Mouse (Mus musculus): ENCODE results near the gene Pla2g6. TPM values are rescaled to one million over a fixed set of nuclear protein-coding genes. Genes with fewer than 3 reads are reported as not detected.
A peak's percentile ranks its signal among the peaks of the same experiment; 100 is the strongest.

Gene Pla2g6
- polyA plus RNA-seq, 1 experiment from 2014 or later = 15.6 TPM

- Histone ChIP-seq H3K4me3 (replicated peaks; ENCODE audit: low read length) (no peak overlapping the region), H3K4me2 (ENCODE audit: low read depth, low read length) (no peak overlapping the region), H3K27me3 (ENCODE audit: control insufficient read depth, insufficient read depth, low read length) (no peaks in the 10 kb centered on the region), H3K4me1 (ENCODE audit: control insufficient read depth, insufficient read depth, low read length) (0 out of 2 replicates have a peak, but pooled peaks cover 3% of the 10 kb centered on the region), H3K9me3 (replicated peaks; ENCODE audit: control insufficient read depth, low read length) (no peaks in the 10 kb centered on the region), H3K27ac (ENCODE audit: low read length) (no peak overlapping the region), H3K36me3 (ENCODE audit: control insufficient read depth, insufficient read depth, low read length) (no peaks in the 10 kb centered on the region), H3K9ac (ENCODE audit: low read length) (no peak overlapping the region)
- no peak for ATAC-seq (ENCODE audit: insufficient read depth, low FRiP score)
- WGBS = 61% methylated on average over 8 of the region's 8 CpGs
Observed at GRCm38 (mm10) chr15:79313848-79314369, 14.3 kb downstream of the Pla2g6 start.

- Histone ChIP-seq H3K9me3 (replicated peaks; ENCODE audit: control insufficient read depth, low read length) (no peaks in the 10 kb centered on the region), H3K4me3 (replicated peaks; ENCODE audit: low read length) (no peak overlapping the region), H3K36me3 (ENCODE audit: control insufficient read depth, insufficient read depth, low read length) (no peaks in the 10 kb centered on the region), H3K4me1 (ENCODE audit: control insufficient read depth, insufficient read depth, low read length) (no peaks in the 10 kb centered on the region), H3K4me2 (ENCODE audit: low read depth, low read length) (no peak overlapping the region), H3K27ac (ENCODE audit: low read length) (no peak overlapping the region), H3K9ac (ENCODE audit: low read length) (no peak overlapping the region), H3K27me3 (ENCODE audit: control insufficient read depth, insufficient read depth, low read length) (no peaks in the 10 kb centered on the region)
- 59% methylated on average over 4 of the region's 4 CpGs for WGBS
- no peak for ATAC-seq (ENCODE audit: insufficient read depth, low FRiP score)
Observed at GRCm38 (mm10) chr15:79307861-79308260, 20.3 kb downstream of the Pla2g6 start.

DNA sequence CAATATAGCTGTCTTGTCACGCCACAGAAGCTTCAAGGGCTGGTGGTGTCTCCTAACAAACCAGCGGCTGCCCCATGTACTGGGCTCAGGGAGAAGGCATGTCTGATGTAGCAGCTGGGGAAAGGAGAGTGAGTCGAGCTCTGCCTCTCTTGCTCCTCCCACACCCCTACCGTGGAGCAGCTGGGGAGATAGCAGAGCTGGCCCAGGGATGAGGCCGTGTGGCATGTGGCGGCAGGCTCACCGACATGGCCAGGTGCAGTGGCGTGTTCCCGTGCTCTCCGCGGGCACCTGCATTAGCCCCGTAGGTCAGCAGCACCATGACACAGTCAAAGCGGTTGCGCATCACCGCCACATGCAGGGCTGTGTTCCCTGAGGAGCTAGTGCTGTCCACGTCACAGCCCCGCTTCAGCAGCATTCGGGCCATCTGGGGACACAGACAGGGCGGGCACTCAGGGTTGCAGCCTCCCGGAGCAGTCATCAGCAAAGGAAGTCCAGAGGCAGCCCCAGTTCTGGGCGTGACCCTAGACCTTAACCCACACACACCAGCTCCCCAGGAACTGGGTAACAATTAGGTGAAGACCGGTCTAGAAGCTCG lies 22.1 kb downstream of the Pla2g6 start:
- Histone ChIP-seq H3K27ac (ENCODE audit: low read length) (no peak overlapping the region), H3K36me3 (ENCODE audit: control insufficient read depth, insufficient read depth, low read length) (no peaks in the 10 kb centered on the region), H3K4me3 (replicated peaks; ENCODE audit: low read length) (no peak overlapping the region), H3K4me2 (ENCODE audit: low read depth, low read length) (no peak overlapping the region), H3K4me1 (ENCODE audit: control insufficient read depth, insufficient read depth, low read length) (no peaks in the 10 kb centered on the region), H3K27me3 (ENCODE audit: control insufficient read depth, insufficient read depth, low read length) (no peaks in the 10 kb centered on the region), H3K9me3 (replicated peaks; ENCODE audit: control insufficient read depth, low read length) (no peaks in the 10 kb centered on the region), H3K9ac (ENCODE audit: low read length) (no peak overlapping the region)
- WGBS = 74% methylated on average over 23 of the region's 23 CpGs
- 0 out of 2 replicates have a peak, but pooled peaks have one; percentile 21 for ATAC-seq (ENCODE audit: insufficient read depth, low FRiP score)

- Histone ChIP-seq H3K36me3 (ENCODE audit: control insufficient read depth, insufficient read depth, low read length) (no peaks in the 10 kb centered on the region), H3K9me3 (replicated peaks; ENCODE audit: control insufficient read depth, low read length) (no peaks in the 10 kb centered on the region), H3K27ac (ENCODE audit: low read length) (no peak overlapping the region), H3K27me3 (ENCODE audit: control insufficient read depth, insufficient read depth, low read length) (no peaks in the 10 kb centered on the region), H3K4me2 (ENCODE audit: low read depth, low read length) (no peak overlapping the region), H3K9ac (ENCODE audit: low read length) (no peak overlapping the region), H3K4me1 (ENCODE audit: control insufficient read depth, insufficient read depth, low read length) (no peaks in the 10 kb centered on the region), H3K4me3 (replicated peaks; ENCODE audit: low read length) (no peak overlapping the region)
- 58% methylated on average over 4 of the region's 5 CpGs for WGBS
- ATAC-seq (ENCODE audit: insufficient read depth, low FRiP score) = no peak
Observed at GRCm38 (mm10) chr15:79304832-79305231, 23.4 kb downstream of the Pla2g6 start.

- Histone ChIP-seq H3K9ac (ENCODE audit: low read length) (no peak overlapping the region), H3K27ac (ENCODE audit: low read length) (no peak overlapping the region), H3K4me2 (ENCODE audit: low read depth, low read length) (no peak overlapping the region), H3K27me3 (ENCODE audit: control insufficient read depth, insufficient read depth, low read length) (no peaks in the 10 kb centered on the region), H3K4me3 (replicated peaks; ENCODE audit: low read length) (no peak overlapping the region), H3K9me3 (replicated peaks; ENCODE audit: control insufficient read depth, low read length) (no peaks in the 10 kb centered on the region), H3K36me3 (ENCODE audit: control insufficient read depth, insufficient read depth, low read length) (no peaks in the 10 kb centered on the region), H3K4me1 (ENCODE audit: control insufficient read depth, insufficient read depth, low read length) (no peaks in the 10 kb centered on the region)
- 84% methylated on average over 8 of the region's 8 CpGs for WGBS
- ATAC-seq (ENCODE audit: insufficient read depth, low FRiP score) = no peak
Observed at GRCm38 (mm10) chr15:79303725-79304124, 24.5 kb downstream of the Pla2g6 start.

- Histone ChIP-seq H3K9me3 (replicated peaks; ENCODE audit: control insufficient read depth, low read length) (no peaks in the 10 kb centered on the region), H3K9ac (ENCODE audit: low read length) (no peak overlapping the region), H3K4me2 (ENCODE audit: low read depth, low read length) (no peak overlapping the region), H3K4me1 (ENCODE audit: control insufficient read depth, insufficient read depth, low read length) (no peaks in the 10 kb centered on the region), H3K27me3 (ENCODE audit: control insufficient read depth, insufficient read depth, low read length) (no peaks in the 10 kb centered on the region), H3K36me3 (ENCODE audit: control insufficient read depth, insufficient read depth, low read length) (no peaks in the 10 kb centered on the region), H3K27ac (ENCODE audit: low read length) (no peak overlapping the region), H3K4me3 (replicated peaks; ENCODE audit: low read length) (no peak overlapping the region)
- ATAC-seq (ENCODE audit: insufficient read depth, low FRiP score) = no peak
- WGBS = 77% methylated on average over 2 of the region's 2 CpGs
Observed at GRCm38 (mm10) chr15:79299563-79300155, 28.5 kb downstream of the Pla2g6 start.

- Histone ChIP-seq H3K4me1 (ENCODE audit: control insufficient read depth, insufficient read depth, low read length) (no peaks in the 10 kb centered on the region), H3K4me2 (ENCODE audit: low read depth, low read length) (no peak overlapping the region), H3K9ac (ENCODE audit: low read length) (no peak overlapping the region), H3K27ac (ENCODE audit: low read length) (no peak overlapping the region), H3K36me3 (ENCODE audit: control insufficient read depth, insufficient read depth, low read length) (no peaks in the 10 kb centered on the region), H3K4me3 (replicated peaks; ENCODE audit: low read length) (no peak overlapping the region), H3K9me3 (replicated peaks; ENCODE audit: control insufficient read depth, low read length) (no peaks in the 10 kb centered on the region), H3K27me3 (ENCODE audit: control insufficient read depth, insufficient read depth, low read length) (no peaks in the 10 kb centered on the region)
- ATAC-seq (ENCODE audit: insufficient read depth, low FRiP score) = no peak
- WGBS = 66% methylated on average over 6 of the region's 6 CpGs
Observed at GRCm38 (mm10) chr15:79298553-79298952, 29.6 kb downstream of the Pla2g6 start.

- H3K9ac ChIP-seq (ENCODE audit: low read length) = no peak overlapping the region
- H3K4me2 ChIP-seq (ENCODE audit: low read depth, low read length) = no peak overlapping the region
- 84% methylated on average over 9 of the region's 9 CpGs for WGBS
- H3K27ac ChIP-seq (ENCODE audit: low read length) = no peak overlapping the region
- ATAC-seq (ENCODE audit: insufficient read depth, low FRiP score) = no peak
- no peaks in the 10 kb centered on the region for H3K9me3 ChIP-seq (replicated peaks; ENCODE audit: control insufficient read depth, low read length)
- H3K27me3 ChIP-seq (ENCODE audit: control insufficient read depth, insufficient read depth, low read length) = no peaks in the 10 kb centered on the region
- no peak overlapping the region for H3K4me3 ChIP-seq (replicated peaks; ENCODE audit: low read length)
- no peaks in the 10 kb centered on the region for H3K36me3 ChIP-seq (ENCODE audit: control insufficient read depth, insufficient read depth, low read length)
- H3K4me1 ChIP-seq (ENCODE audit: control insufficient read depth, insufficient read depth, low read length) = no peaks in the 10 kb centered on the region
Observed at GRCm38 (mm10) chr15:79292779-79293178, 35.4 kb downstream of the Pla2g6 start.

DNA sequence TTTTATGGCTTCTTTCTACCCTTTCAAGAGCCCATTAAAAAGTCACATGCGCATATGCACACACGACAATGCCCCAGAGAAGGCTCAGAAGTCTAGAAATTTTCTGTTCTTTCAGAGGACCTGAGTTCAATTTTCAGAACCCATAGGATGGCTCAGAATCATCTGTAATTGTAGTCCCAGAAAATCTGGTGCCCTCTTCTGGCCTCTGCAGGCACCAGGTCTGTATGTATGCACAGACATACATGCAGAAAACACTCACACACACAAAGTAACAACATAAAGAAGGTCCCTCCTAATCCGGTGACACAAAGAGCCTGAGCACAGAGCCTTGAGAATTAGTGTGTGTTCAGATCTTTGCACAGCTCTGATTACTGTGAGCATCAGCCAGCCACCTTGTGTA lies 37.9 kb downstream of the Pla2g6 start:
- ATAC-seq (ENCODE audit: insufficient read depth, low FRiP score) = no peak
- Histone ChIP-seq H3K4me3 (replicated peaks; ENCODE audit: low read length) (no peak overlapping the region), H3K27me3 (ENCODE audit: control insufficient read depth, insufficient read depth, low read length) (no peaks in the 10 kb centered on the region), H3K4me2 (ENCODE audit: low read depth, low read length) (no peak overlapping the region), H3K27ac (ENCODE audit: low read length) (no peak overlapping the region), H3K36me3 (ENCODE audit: control insufficient read depth, insufficient read depth, low read length) (no peaks in the 10 kb centered on the region), H3K4me1 (ENCODE audit: control insufficient read depth, insufficient read depth, low read length) (no peaks in the 10 kb centered on the region), H3K9ac (ENCODE audit: low read length) (no peak overlapping the region), H3K9me3 (replicated peaks; ENCODE audit: control insufficient read depth, low read length) (no peaks in the 10 kb centered on the region)
- 78% methylated on average over 3 of the region's 3 CpGs for WGBS

Measured in stomach, embryonic 16.5 days (tissue).